10 mouse cellular contexts compared by ENCODE assay signal in the genomic region with DNA sequence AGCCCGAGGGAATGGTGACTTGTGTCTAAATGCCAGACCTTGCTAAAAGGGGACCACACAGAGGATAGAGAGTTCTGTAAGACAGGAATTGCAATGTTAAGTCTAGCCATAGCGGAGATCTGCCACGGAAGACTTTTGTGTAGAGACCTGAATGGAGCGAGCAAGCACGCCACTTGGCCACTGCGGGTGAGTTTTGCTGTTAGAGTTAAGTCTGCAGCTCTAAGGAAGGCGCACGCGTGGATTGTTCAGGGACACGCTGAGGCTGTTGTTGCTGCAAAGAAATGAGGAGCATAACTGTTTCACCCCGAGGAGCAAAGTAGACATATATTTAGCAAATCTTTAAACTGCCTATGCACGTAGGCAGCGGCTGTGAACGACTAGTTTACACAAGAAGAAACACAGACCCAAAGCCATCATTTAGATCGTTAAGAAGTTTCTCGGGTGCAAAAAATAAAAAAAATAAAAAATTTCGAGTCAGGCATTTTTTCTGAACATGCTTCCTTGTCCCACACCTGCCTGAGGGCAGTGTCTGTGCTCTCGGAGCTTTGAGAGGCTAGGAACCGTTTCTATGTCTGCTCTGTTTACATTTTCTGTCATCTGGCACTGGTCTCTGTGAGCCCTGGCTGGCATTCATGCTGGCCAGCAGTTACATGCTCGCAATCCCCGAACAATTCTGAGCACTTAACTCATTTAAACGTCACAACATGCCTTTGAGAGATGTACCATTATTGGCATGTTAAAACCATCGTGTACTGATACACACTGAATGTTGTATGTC. TPM values are rescaled to one million over a fixed set of nuclear protein-coding genes. Genes with fewer than 3 reads are reported as not detected.
DNase-seq lines count a peak whose midpoint lies in the region; ATAC-seq and TF ChIP-seq lines count a peak whose summit lies in the region.
"Had no signal": no experiment of that assay in that cellular context is flagged by ENCODE, and none has a peak within 500 bp of the region (broad histone marks: within the 10 kb centered on the region; RNA-seq: fewer than 3 reads in every experiment).

No protein-coding gene starts in this region.

- H3K4me1 ChIP-seq in embryonic facial prominence, embryonic 10.5 days: no peaks in the 10 kb centered on the region; the same call in 1 of the 2 replicates
- H3K4me1 ChIP-seq in intestine, embryonic 14.5 days (replicated peaks; ENCODE audit: control insufficient read depth, insufficient read depth, low read length): 0 out of 2 replicates have a peak, but pooled peaks cover 3% of the 10 kb centered on the region
- no peaks in the 10 kb centered on the region for H3K4me1 ChIP-seq in lung, embryonic 15.5 days
- no peaks in the 10 kb centered on the region for H3K4me1 ChIP-seq in thymus, adult 2 months (replicated peaks; ENCODE audit: control insufficient read depth, insufficient read depth, low read length)
- H3K4me1 ChIP-seq: midbrain, embryonic 12.5 days had no signal

- H3K36me3 ChIP-seq in embryonic facial prominence, embryonic 10.5 days (replicated peaks): no peaks in the 10 kb centered on the region
- H3K36me3 ChIP-seq in intestine, embryonic 14.5 days (ENCODE audit: control insufficient read depth, insufficient read depth, low read length): no peaks in the 10 kb centered on the region
- no peaks in the 10 kb centered on the region for H3K36me3 ChIP-seq in lung, embryonic 15.5 days
- no peaks in the 10 kb centered on the region for H3K36me3 ChIP-seq in thymus, adult 2 months (ENCODE audit: control insufficient read depth, insufficient read depth, low read length)
- H3K36me3 ChIP-seq: G1E; midbrain, embryonic 12.5 days had no signal

- TF ChIP-seq POLR2A in thymus, adult 2 months (IDR thresholded peaks at IDR 0.05; ENCODE audit: control insufficient read depth, extremely low read depth, insufficient read depth, low read length, poor library complexity): no peak

- ATAC-seq in intestine, embryonic 14.5 days (replicated peaks; ENCODE audit: low FRiP score, low TSS enrichment, low read depth): no peak
- no peak for ATAC-seq in lung, embryonic 15.5 days (ENCODE audit: borderline replicate concordance, extremely low read depth, low FRiP score, low TSS enrichment)

- DNase-seq in left cerebral cortex, adult 18-20 months (ENCODE audit: low spot score in 2 of 2): peak; percentile 23 to 27
- no peak for DNase-seq in left cerebral cortex, postnatal 10 days (ENCODE audit: extremely low spot score in 1 of 2, low spot score in 2 of 2)
- peak; percentile 10 for DNase-seq in embryonic facial prominence, embryonic 10.5 days (ENCODE audit: low spot score)
- DNase-seq in intestine, embryonic 14.5 days (ENCODE audit: low spot score): peak; percentile 58
- no peak for DNase-seq in testis, postnatal 10 days (ENCODE audit: low spot score)
- DNase-seq in thymus, postnatal 25 days: no peak
- DNase-seq in thymus, adult 2 months: no peak

- no peak overlapping the region for H3K27ac ChIP-seq in embryonic facial prominence, embryonic 10.5 days (replicated peaks)
- H3K27ac ChIP-seq in intestine, embryonic 14.5 days (ENCODE audit: low read depth): no peak overlapping the region
- no peak overlapping the region for H3K27ac ChIP-seq in lung, embryonic 15.5 days
- no peak overlapping the region for H3K27ac ChIP-seq in thymus, adult 2 months (ENCODE audit: control insufficient read depth, insufficient read depth, low read length)
- H3K27ac ChIP-seq: midbrain, embryonic 12.5 days had no signal

- no peak overlapping the region for H3K9ac ChIP-seq in intestine, embryonic 14.5 days (ENCODE audit: low read length)
- no peak overlapping the region for H3K9ac ChIP-seq in lung, embryonic 15.5 days
- H3K9ac ChIP-seq: midbrain, embryonic 12.5 days had no signal

- intact Hi-C loops in left cerebral cortex, postnatal 10 days (cut with DNase I): no loop called here

- 71% methylated on average over 23 of the region's 23 CpGs for WGBS in embryonic facial prominence, embryonic 10.5 days
- WGBS in intestine, embryonic 14.5 days: 35% methylated on average over 23 of the region's 23 CpGs
- 41% methylated on average over 23 of the region's 23 CpGs for WGBS in lung, embryonic 15.5 days
- WGBS in thymus, adult 2 months: 84% methylated on average over 23 of the region's 23 CpGs

- TF ChIP-seq CTCF in thymus, adult 2 months (IDR thresholded peaks at IDR 0.05; ENCODE audit: borderline replicate concordance, control insufficient read depth, extremely low read depth, insufficient read depth, low read length, poor library complexity): no peak

- H3K4me3 ChIP-seq in embryonic facial prominence, embryonic 10.5 days: no peak overlapping the region
- H3K4me3 ChIP-seq in intestine, embryonic 14.5 days (ENCODE audit: low read depth, low read length): no peak overlapping the region
- no peak overlapping the region for H3K4me3 ChIP-seq in lung, embryonic 15.5 days
- H3K4me3 ChIP-seq in thymus, adult 2 months (ENCODE audit: control insufficient read depth, insufficient read depth, low read length): no peak overlapping the region
- H3K4me3 ChIP-seq: midbrain, embryonic 12.5 days had no signal

- H3K4me2 ChIP-seq in intestine, embryonic 14.5 days (ENCODE audit: low read length): peak overlapping the region; percentile 33
- H3K4me2 ChIP-seq in lung, embryonic 15.5 days: peak overlapping the region; percentile 35
- H3K4me2 ChIP-seq: midbrain, embryonic 12.5 days had no signal

- no peaks in the 10 kb centered on the region for H3K27me3 ChIP-seq in embryonic facial prominence, embryonic 10.5 days (replicated peaks; ENCODE audit: low read depth, poor library complexity, severe bottlenecking)
- no peaks in the 10 kb centered on the region for H3K27me3 ChIP-seq in intestine, embryonic 14.5 days (replicated peaks; ENCODE audit: control insufficient read depth, insufficient read depth, low read length)
- no peaks in the 10 kb centered on the region for H3K27me3 ChIP-seq in lung, embryonic 15.5 days
- H3K27me3 ChIP-seq in thymus, adult 2 months (ENCODE audit: control insufficient read depth, insufficient read depth, low read length): no peaks in the 10 kb centered on the region
- H3K27me3 ChIP-seq: midbrain, embryonic 12.5 days had no signal

- H3K9me3 ChIP-seq in embryonic facial prominence, embryonic 10.5 days: no peaks in the 10 kb centered on the region
- no peaks in the 10 kb centered on the region for H3K9me3 ChIP-seq in intestine, embryonic 14.5 days (ENCODE audit: control insufficient read depth, low read length)
- no peaks in the 10 kb centered on the region for H3K9me3 ChIP-seq in lung, embryonic 15.5 days
- H3K9me3 ChIP-seq: G1E; midbrain, embryonic 12.5 days had no signal

RNA-seq across cellular contexts. Expression of gene Gsk3b, which starts 40.8 kb away (rescaled TPM):
- 100 to 1,000 TPM; 172 TPM for total RNA-seq in left cerebral cortex, adult 18-20 months (2021)
- 100 to 1,000 TPM; 254 to 256 TPM for total RNA-seq in left cerebral cortex, postnatal 10 days (2021)
- 69.3 and 69.5 TPM in 2 replicates for polyA plus RNA-seq in embryonic facial prominence, embryonic 10.5 days (2016; fragmentation: Nextera tagmentation; extraction: Ambion mirVana)
- 63.9 and 66.0 TPM in 2 replicates for polyA plus RNA-seq in intestine, embryonic 14.5 days (2014; fragmentation: Nextera tagmentation; extraction: Ambion mirVana)
- 51.1 and 52.7 TPM in 2 replicates for polyA plus RNA-seq in lung, embryonic 15.5 days (2015; fragmentation: Nextera tagmentation; extraction: Ambion mirVana)
- 25.1 and 33.1 TPM in 2 replicates for polyA plus RNA-seq in thymus, adult 2 months (2012; rRNA removed)

Comparison
In these comparisons a context has a peak if more than half of its experiments do, and no peak if none do; other contexts are left out.
1. DNase-seq: peak in left cerebral cortex, adult 18-20 months (2 of 2), embryonic facial prominence, embryonic 10.5 days (single experiment) and intestine, embryonic 14.5 days (single experiment); none in left cerebral cortex, postnatal 10 days (0 of 2), testis, postnatal 10 days (single experiment), thymus, postnatal 25 days (single experiment) and thymus, adult 2 months (single experiment).